Mouse (Mus musculus): ENCODE measurements at regions not wholly inside any gene's neighbourhood (a gene's known extent, or its start where the extent isn't known, plus 50 kb on each side); places are given as distances from the start of the nearest gene placed in this dataset.
"Not testable (repeated sequence)": the region's sequence is repeated elsewhere in the genome, so short reads cannot be mapped to it uniquely, and the experiment has no call there.

DNA sequence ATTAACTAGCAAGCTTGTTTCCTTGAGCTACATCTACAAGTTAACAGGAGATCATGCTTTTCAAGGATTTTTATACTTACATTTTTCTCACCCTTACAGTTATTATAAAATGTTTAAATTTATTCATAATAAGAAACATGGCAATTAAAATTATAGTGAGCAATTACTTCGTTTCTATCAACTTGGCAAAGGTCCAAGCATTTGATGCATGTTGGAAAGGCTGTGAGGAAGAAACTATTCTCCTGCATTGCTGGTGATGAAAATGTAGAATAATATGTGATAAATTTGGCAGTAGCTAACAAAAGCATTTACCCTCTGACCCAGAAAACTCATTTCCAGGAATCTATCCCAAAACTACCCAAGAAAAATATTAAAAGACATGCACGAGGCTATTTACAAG, 114.8 kb upstream of the Vrk2 start:
- DNase-seq (ENCODE audit: low read depth, low spot score), result no peak

DNA sequence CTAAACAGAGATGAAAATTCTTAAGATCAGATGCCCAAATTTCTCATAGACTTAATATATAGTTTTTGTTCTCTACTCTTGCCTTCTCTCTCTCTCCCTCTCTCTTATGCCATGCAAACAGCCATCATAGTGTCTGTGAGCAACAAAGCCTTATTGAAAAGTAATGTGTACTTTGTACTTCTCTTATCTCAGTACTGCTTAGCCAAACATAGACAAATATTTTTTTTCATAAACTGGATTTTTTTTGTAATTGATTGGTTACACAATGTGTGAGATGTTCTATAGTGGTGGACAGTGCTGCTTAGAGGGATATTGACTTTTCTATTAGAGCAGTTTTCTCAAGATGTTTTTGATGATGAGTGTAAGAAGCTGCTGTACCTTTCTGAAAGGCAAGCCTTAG, 90.1 kb upstream of the Vrk2 start:
- no peak for DNase-seq (ENCODE audit: low read depth, low spot score)

DNA sequence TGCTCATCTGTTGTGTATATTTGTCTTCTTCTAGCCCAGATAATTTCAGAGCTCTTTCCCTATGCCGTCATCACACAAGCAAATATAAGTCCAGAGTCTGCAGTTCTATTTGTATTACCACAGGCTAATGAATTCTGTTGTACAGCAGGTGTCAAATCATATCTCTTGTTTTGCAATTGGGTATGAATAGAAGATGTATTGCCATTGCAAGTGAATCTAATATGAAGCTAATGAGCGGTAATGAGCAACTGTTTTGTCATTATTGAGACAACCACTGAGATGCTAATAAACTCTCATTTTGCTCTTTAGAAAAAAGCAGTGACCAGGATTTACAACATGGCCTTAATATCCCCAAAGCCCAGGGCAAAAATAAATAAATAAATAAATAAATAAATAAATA, 73.5 kb upstream of the Vrk2 start:
- DNase-seq (ENCODE audit: low read depth, low spot score), result no peak

DNA sequence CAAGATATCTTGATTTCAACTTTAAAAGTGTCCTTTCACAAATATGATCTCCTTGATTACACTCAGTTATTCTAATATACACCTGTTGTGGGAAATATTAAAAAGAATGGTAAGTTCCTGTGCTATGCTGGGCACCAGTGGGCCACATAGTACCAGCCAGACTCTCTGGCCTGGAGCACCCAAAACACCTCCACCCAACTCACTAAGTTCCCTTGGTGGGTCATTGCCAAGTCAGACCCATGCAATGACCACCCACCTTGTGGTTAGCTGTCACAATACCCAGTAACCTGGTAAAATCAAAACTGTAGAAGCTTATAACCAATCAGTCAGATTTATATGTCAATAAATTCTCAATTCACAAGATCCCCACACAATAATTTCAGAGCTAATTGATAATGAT, 67.1 kb upstream of the Vrk2 start:
- no peak for DNase-seq (ENCODE audit: low read depth, low spot score)

DNA sequence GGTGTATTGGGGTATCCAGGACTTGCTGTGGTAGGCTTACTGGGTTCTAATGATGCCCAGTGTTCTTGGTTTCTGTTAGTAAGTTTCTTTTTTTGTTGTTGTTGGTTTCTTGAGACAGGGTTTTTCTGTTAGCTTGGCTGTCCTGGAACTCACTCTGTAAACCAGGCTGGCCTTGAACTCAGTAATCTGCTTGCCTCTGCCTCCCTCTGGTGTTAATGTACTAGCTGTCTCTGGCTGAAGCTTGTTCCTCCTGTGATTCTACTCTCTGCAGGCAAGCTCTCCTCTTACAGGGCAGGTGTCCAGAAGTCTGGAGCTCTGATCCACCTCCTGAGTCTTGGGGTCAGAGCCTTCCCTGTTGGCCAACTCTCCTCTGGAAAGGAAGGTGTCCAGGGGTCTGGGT, 55.4 kb upstream of the Vrk2 start:
- DNase-seq (ENCODE audit: low read depth, low spot score), result not testable (repeated sequence)
